Mouse (Mus musculus): ENCODE measurements around the gene Hdhd5.

The Hdhd5 gene

GRCm38 (mm10) chr6:120531020-120531965 lies at the start of gene Hdhd5:
Gene Hdhd5 (minus strand): TSS chr6:120531319.
- DNase-seq, result peak; percentile 94

GRCm38 (mm10) chr6:120580713-120581015 lies 49.5 kb upstream of the Hdhd5 start:
- DNase-seq, result no peak

GRCm38 (mm10) chr6:120579831-120580712 lies 49.0 kb upstream of the Hdhd5 start:
- DNase-seq, result peak; percentile 78

- DNase-seq, result no peak
Observed at GRCm38 (mm10) chr6:120579110-120579830, 48.2 kb upstream of the Hdhd5 start.

- no peak for DNase-seq
Observed at GRCm38 (mm10) chr6:120578471-120578870, 47.4 kb upstream of the Hdhd5 start.

GRCm38 (mm10) chr6:120572372-120572771 lies 41.3 kb upstream of the Hdhd5 start:
- DNase-seq, result no peak

- no peak for DNase-seq
Observed at GRCm38 (mm10) chr6:120568257-120568656, 37.1 kb upstream of the Hdhd5 start.

- peak; percentile 44 for DNase-seq
Observed at GRCm38 (mm10) chr6:120566911-120567909, 36.1 kb upstream of the Hdhd5 start.

- DNase-seq, result no peak
Observed at GRCm38 (mm10) chr6:120556641-120557040, 25.5 kb upstream of the Hdhd5 start.

- no peak for DNase-seq
Observed at GRCm38 (mm10) chr6:120555983-120556567, 25.0 kb upstream of the Hdhd5 start.

- DNase-seq, result no peak
Observed at GRCm38 (mm10) chr6:120555152-120555551, 24.0 kb upstream of the Hdhd5 start.

- DNase-seq, result no peak
Observed at GRCm38 (mm10) chr6:120550173-120550572, 19.1 kb upstream of the Hdhd5 start.

- no peak for DNase-seq
Observed at GRCm38 (mm10) chr6:120548581-120548980, 17.5 kb upstream of the Hdhd5 start.

GRCm38 (mm10) chr6:120546973-120547372 lies 15.9 kb upstream of the Hdhd5 start:
- DNase-seq, result no peak

- no peak for DNase-seq
Observed at GRCm38 (mm10) chr6:120546292-120546691, 15.2 kb upstream of the Hdhd5 start.

GRCm38 (mm10) chr6:120542061-120542460 lies 10.9 kb upstream of the Hdhd5 start:
- no peak for DNase-seq

GRCm38 (mm10) chr6:120541386-120541785 lies 10.3 kb upstream of the Hdhd5 start:
- DNase-seq, result no peak

- no peak for DNase-seq
Observed at GRCm38 (mm10) chr6:120539781-120540231, 8.7 kb upstream of the Hdhd5 start.

- peak; percentile 41 for DNase-seq
Observed at GRCm38 (mm10) chr6:120539132-120539759, 8.1 kb upstream of the Hdhd5 start.

- no peak for DNase-seq
Observed at GRCm38 (mm10) chr6:120536337-120536736, 5.2 kb upstream of the Hdhd5 start.

GRCm38 (mm10) chr6:120532594-120532993 lies 1.5 kb upstream of the Hdhd5 start:
- DNase-seq, result no peak

Data from layer of hippocampus, adult 9-11 months (tissue).